Mouse (Mus musculus) erythroblast, embryonic 14.5 days (primary cell): ENCODE results near the gene Lamtor3. TPM values are rescaled to one million over a fixed set of nuclear protein-coding genes. Genes with fewer than 3 reads are reported as not detected.
A peak's percentile ranks its signal among the peaks of the same experiment; 100 is the strongest.
"Not testable (repeated sequence)": the region's sequence is repeated elsewhere in the genome, so short reads cannot be mapped to it uniquely, and the experiment has no call there.

Experiments
- H3K27me3 ChIP-seq: 2 replicates; pipeline ENCODE4 v1.6.1; 2012; ENCODE audit warnings: inconsistent platforms; ENCODE audit not compliant: control insufficient read depth
- H3K36me3 ChIP-seq: 2 replicates; pipeline ENCODE4 v1.6.1; 2012; ENCODE audit warnings: mild to moderate bottlenecking, inconsistent platforms; ENCODE audit not compliant: control insufficient read depth
- H3K4me1 ChIP-seq: 2 replicates; pipeline ENCODE4 v1.6.1; 2012; ENCODE audit warnings: inconsistent platforms; ENCODE audit not compliant: control insufficient read depth
- H3K4me3 ChIP-seq: replicated peaks from 2 replicates; pipeline ENCODE3; 2012; ENCODE audit warnings: moderate library complexity, mild to moderate bottlenecking, inconsistent platforms
- H3K9me3 ChIP-seq: 2 replicates; pipeline ENCODE4 v1.6.1; 2012; ENCODE audit warnings: low read length, inconsistent platforms, mixed read lengths; ENCODE audit not compliant: control insufficient read depth
- GATA1 ChIP-seq: IDR thresholded peaks from 2 replicates; pipeline ENCODE4 v1.6.1; 2012; ENCODE audit warnings: low read length, inconsistent platforms, mixed read lengths
- TAL1 ChIP-seq: IDR thresholded peaks from 3 replicates; pipeline ENCODE4 v1.6.1; 2012; ENCODE audit warnings: low read length, inconsistent platforms, mixed read lengths
- polyA plus RNA-seq: library from polyadenylated mRNA; stranded (reverse); fragments of >175 nt; gene quantifications from 2 replicates; pipeline ENCODE4 v1.2.3, GENCODE M21; 2012

The Lamtor3 gene
- polyA plus RNA-seq, 1 experiment, result 1.8 TPM

DNA sequence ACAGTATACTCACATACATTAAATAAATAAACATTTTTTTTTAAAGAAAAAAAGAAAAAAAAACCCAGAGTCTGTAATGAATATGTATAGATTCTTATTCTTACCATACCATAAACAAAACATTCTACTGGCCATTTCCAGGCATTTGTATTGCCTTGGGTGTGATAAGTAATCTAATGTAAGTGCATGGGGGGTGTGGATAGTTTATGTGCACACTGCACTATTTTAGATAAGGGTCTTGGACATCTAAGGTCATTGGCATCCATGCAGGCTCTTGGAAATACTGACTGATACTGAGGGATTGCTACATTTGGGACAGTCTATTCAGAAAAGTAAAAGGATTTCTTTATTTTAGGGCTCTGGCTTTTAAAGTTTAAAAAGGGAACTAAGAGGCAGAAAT is 23.2 kb downstream of the Lamtor3 start:
- TF ChIP-seq TAL1, result no peak
- TF ChIP-seq GATA1, result no peak
- H3K27me3 ChIP-seq, result no peaks in the 10 kb centered on the region
- H3K9me3 ChIP-seq, result no peaks in the 10 kb centered on the region
- H3K4me1 ChIP-seq, result peaks cover 68% of the 10 kb centered on the region
- peaks cover 46% of the 10 kb centered on the region for H3K36me3 ChIP-seq
- H3K4me3 ChIP-seq, result no peak overlapping the region

DNA sequence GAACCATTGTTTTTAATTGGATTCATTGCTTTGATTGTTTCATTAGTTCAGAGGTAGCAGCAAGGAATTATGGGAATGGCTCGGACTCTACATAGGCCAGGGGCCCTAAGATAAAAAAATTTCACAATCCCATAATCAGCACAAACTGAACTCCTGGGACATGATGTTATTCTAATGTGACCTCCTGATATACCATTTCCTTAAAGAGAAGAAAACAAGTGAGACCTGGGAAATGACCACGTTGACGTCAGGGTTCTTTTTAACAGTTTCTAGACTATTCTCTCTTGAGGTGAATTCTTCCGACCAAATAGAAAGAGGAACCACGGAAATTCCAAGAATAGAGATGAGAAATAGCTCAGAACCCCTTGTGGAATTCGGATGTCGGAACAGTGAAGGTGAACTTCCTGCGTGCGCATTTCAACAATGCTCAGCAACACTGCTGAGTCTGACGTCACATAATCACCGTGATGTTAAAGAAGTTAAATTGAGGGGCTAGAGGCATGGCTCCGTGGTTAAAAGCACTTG is 23.9 kb downstream of the Lamtor3 start:
- H3K36me3 ChIP-seq, result peaks cover 46% of the 10 kb centered on the region
- no peak for TF ChIP-seq TAL1
- no peak for TF ChIP-seq GATA1
- no peak overlapping the region for H3K4me3 ChIP-seq
- no peaks in the 10 kb centered on the region for H3K9me3 ChIP-seq
- H3K4me1 ChIP-seq, result peaks cover 72% of the 10 kb centered on the region
- H3K27me3 ChIP-seq, result no peaks in the 10 kb centered on the region

DNA sequence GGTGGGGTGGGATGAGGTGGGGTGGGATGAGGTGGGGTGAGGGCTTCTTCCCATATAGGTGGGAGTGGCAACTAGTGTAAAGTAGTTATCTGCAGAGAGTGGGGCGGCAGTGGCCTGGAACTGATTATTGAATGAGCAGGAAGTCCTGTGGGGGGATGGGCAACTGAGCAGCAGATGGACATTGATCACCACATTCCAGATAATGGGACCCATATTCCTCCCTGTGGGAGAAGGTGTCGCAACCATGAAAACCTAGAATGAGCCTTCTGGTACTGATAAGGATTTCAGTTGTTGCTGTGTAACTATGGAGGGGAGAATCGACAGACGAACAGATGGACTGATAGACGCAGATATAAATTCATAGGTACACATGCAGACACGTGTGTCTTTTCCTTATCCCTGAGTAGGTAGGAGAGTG is 25.4 kb downstream of the Lamtor3 start:
- no peak overlapping the region for H3K4me3 ChIP-seq
- peak; percentile 43; the same call in 1 of the 2 replicates for TF ChIP-seq GATA1
- peak; percentile 29; the same call in 1 of the 3 replicates for TF ChIP-seq TAL1
- no peaks in the 10 kb centered on the region for H3K27me3 ChIP-seq
- H3K4me1 ChIP-seq, result peaks cover 82% of the 10 kb centered on the region
- peaks cover 44% of the 10 kb centered on the region for H3K36me3 ChIP-seq
- H3K9me3 ChIP-seq, result no peaks in the 10 kb centered on the region

DNA sequence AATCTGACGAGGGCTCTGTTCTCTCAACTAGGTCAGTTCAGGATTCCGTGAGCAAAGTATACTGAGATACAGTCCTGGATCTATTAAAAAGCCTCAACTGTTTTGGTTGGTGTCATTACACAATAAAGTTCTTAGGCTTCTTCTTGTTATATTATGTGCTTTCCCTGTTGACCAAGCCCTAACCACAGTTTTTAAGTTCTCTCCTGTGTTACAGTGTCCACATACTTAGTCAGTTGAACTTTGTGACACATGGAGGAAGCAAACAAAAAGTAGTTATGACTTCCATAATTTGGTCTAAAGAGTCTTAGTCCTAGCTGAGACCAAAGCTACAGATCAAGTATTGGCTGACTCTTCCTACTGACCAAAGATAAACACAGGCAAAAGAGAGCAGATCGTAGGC is 28.5 kb downstream of the Lamtor3 start:
- Histone ChIP-seq H3K9me3 (no peaks in the 10 kb centered on the region), H3K4me1 (peaks cover 85% of the 10 kb centered on the region), H3K27me3 (no peaks in the 10 kb centered on the region), H3K4me3 (no peak overlapping the region), H3K36me3 (peaks cover 43% of the 10 kb centered on the region)
- TF ChIP-seq GATA1 (no peak), TAL1 (no peak)

DNA sequence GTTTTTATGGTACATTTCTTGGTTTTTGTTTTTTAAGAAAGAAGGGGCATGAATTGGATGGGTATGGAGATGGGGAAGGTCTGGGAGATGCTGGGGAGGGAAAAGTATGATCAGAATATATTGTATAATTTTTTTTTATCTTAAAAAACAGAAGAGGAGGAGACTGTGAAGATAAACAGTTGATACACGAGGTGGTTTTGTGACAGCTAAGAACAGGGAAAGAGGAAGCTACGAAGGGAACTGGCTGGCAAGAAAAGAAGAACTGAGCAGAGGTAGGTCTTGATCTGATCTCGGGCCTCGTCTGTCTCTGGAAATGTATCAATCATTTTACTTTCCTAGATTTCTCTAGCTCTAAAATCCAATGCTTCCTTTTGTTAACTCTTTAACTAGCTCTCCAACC is 29.2 kb downstream of the Lamtor3 start:
- Histone ChIP-seq H3K4me1 (peaks cover 85% of the 10 kb centered on the region), H3K4me3 (no peak overlapping the region), H3K9me3 (no peaks in the 10 kb centered on the region), H3K27me3 (no peaks in the 10 kb centered on the region), H3K36me3 (peaks cover 40% of the 10 kb centered on the region)
- TF ChIP-seq TAL1 (no peak), GATA1 (no peak)

DNA sequence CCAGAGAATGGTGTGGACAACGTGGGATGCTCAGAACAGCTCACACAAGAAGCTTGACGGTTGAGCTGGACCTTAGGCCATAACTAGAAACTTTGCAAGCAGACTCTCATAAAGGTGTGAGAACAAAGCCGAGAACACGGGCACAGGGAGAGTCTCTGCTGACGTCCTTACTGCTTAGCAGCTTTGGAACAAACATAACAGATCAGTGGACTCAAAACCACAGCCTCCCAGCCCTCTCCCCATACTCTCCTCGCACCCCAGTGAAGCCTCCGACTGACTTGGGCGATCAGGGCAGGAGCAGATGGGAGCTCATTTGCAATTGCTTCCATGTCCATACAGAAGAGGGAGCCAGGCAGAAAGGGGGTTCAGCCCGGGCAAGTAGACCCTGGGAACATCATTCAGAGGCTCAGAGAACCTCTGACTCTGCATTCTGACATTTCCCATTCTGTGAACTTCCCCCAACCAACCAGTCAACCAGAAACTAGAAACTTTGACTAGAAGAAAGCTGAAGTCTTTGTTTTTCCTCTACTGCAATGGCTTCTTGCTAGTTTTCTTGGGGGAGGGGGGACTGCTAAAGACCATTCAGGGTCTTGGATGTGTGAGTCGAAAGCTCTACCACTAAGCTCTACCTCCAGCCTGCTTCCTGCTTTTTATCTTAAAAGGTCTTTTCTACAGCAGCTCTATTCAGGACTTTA is 32.0 kb downstream of the Lamtor3 start:
- Histone ChIP-seq H3K4me3 (no peak overlapping the region), H3K36me3 (peaks cover 40% of the 10 kb centered on the region), H3K4me1 (peaks cover 88% of the 10 kb centered on the region), H3K27me3 (no peaks in the 10 kb centered on the region), H3K9me3 (no peaks in the 10 kb centered on the region)
- no peak for TF ChIP-seq GATA1
- TF ChIP-seq TAL1, result no peak

DNA sequence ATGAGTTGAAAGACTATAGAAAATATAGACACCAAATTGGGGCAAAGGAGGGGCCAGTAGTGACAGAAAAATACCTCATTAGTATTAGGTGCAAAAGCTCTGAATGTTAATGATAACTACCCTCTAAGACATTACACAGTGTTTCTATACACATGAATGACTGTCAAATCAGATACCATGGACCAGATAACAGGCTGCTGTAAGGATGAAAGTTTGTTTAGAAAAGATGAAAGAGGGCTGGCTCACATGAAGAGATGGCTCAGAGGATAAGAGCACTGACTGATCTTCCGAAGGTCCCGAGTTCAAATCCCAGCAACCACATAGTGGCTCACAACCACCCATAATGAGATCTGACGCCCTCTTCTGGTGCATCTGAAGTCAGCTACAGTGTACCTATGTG is 33.0 kb downstream of the Lamtor3 start:
- H3K9me3 ChIP-seq, H3K27me3 ChIP-seq, H3K4me3 ChIP-seq: not testable (repeated sequence)
- H3K4me1 ChIP-seq, result peaks cover 91% of the 10 kb centered on the region
- peaks cover 31% of the 10 kb centered on the region for H3K36me3 ChIP-seq

DNA sequence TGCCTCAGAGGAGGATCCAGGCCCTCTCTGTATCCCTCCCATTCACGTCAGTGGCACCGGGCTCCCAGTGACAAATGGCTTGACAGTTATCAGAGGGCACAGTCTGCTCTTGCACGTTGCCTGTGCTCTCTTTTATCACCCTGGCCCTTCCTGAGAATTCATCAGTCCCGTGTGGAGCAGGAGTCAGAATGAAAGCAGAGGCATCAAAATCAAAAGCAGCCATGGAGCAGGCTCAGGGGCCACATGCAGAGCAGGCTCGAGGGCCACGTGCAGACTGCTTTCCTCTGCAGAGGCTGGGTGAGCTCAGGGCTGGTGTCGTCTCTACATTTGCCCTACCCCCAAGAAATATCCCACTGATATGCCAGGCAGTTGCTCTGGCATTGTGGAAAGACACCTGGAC is 33.5 kb downstream of the Lamtor3 start:
- Histone ChIP-seq H3K4me3 (peak overlapping the region; percentile 27), H3K27me3 (no peaks in the 10 kb centered on the region), H3K9me3 (no peaks in the 10 kb centered on the region), H3K36me3 (peaks cover 28% of the 10 kb centered on the region), H3K4me1 (peaks cover 93% of the 10 kb centered on the region)
- TF ChIP-seq GATA1 (no peak), TAL1 (peak; percentile 50; the same call in 2 of the 3 replicates)

DNA sequence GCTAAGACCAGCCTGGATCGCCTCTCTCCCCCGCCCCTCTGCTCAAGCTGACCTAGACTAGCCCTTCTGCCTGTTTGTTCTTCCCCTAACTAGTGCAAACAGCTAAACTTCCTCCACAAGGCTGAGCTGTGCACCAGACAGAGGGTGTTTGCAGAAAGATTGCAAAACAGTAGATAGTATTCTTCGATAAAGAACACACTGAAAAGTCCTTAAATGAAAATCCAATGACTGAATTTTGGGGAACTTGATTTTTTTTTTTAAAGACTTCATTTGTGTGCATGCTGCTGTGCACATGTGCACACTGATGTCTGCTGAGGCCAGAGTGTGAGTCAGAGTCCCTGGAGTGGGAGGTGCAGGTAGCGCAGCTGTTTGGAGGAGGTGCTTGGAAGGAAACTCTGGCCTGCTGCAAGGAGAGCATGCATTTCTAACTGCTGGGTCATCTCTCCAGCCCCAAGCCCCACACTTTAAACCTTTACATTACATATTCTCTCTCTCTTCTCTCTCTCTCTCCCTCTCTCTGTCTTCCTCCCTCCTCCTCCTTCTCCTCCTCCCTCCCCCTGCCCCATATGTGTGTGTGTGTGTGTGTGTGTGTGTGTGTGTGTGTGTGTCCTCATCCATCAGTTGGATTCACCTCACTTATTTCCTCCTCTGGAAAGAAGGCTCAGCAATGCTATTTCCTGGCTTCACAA is 34.1 kb downstream of the Lamtor3 start:
- Histone ChIP-seq H3K36me3 (peaks cover 24% of the 10 kb centered on the region), H3K9me3 (no peaks in the 10 kb centered on the region), H3K4me3 (peak overlapping the region; percentile 27), H3K4me1 (peaks cover 95% of the 10 kb centered on the region), H3K27me3 (no peaks in the 10 kb centered on the region)
- TF ChIP-seq TAL1, result no peak
- TF ChIP-seq GATA1, result no peak
